Mouse (Mus musculus): Measurements from ENCODE around the gene Rad21l. TPM values are rescaled to one million over a fixed set of nuclear protein-coding genes. Genes with fewer than 3 reads are reported as not detected.

The Rad21l gene
- polyA plus RNA-seq, 1 experiment from 2014 or later = not detected

- no peak for ATAC-seq (replicated peaks; ENCODE audit: low FRiP score)
- no peak overlapping the region for H3K4me3 ChIP-seq (ENCODE audit: low read depth, low read length)
Measured at GRCm38 (mm10) chr2:151632982-151633381, 35.4 kb downstream of the Rad21l start.

GRCm38 (mm10) chr2:151632159-151632814 is 36.0 kb downstream of the Rad21l start, which contains the start of gene Snph:
TSS of gene Snph (minus strand) at chr2:151632593.
- Histone ChIP-seq H3K4me2 (ENCODE audit: low read depth, low read length, severe bottlenecking) (peak within 1 kb of the TSS; percentile 95), H3K27me3 (ENCODE audit: control insufficient read depth, insufficient read depth, low read length) (peaks cover 8% of the 10 kb centered on the region; the same call in 1 of the 2 replicates), H3K4me1 (replicated peaks; ENCODE audit: control insufficient read depth, insufficient read depth, low read length) (peaks cover 2% of the 10 kb centered on the region; the same call in 1 of the 2 replicates), H3K4me3 (ENCODE audit: low read depth, low read length) (peak within 1 kb of the TSS; percentile 62), H3K9me3 (ENCODE audit: control insufficient read depth, low read length) (no peaks in the 10 kb centered on the region), H3K9ac (ENCODE audit: low read length) (peak within 1 kb of the TSS; percentile 71), H3K27ac (ENCODE audit: low read depth, low read length) (no peak within 1 kb of the TSS), H3K36me3 (ENCODE audit: control insufficient read depth, insufficient read depth, low read length) (no peaks in the 10 kb centered on the region)
- WGBS = 0% methylated on average over 44 of the region's 47 CpGs
- DNase-seq (ENCODE audit: low spot score) (peak; percentile 82), ATAC-seq (replicated peaks; ENCODE audit: low FRiP score) (peak; percentile 87)

More at GRCm38 (mm10) chr2:151632982-151633381, 35.4 kb downstream of the Rad21l start:
- Histone ChIP-seq H3K36me3 (ENCODE audit: control insufficient read depth, insufficient read depth, low read length) (no peaks in the 10 kb centered on the region), H3K4me1 (replicated peaks; ENCODE audit: control insufficient read depth, insufficient read depth, low read length) (peaks cover 2% of the 10 kb centered on the region; the same call in 1 of the 2 replicates), H3K9ac (ENCODE audit: low read length) (no peak overlapping the region), H3K9me3 (ENCODE audit: control insufficient read depth, low read length) (no peaks in the 10 kb centered on the region), H3K27me3 (ENCODE audit: control insufficient read depth, insufficient read depth, low read length) (peaks cover 8% of the 10 kb centered on the region; the same call in 1 of the 2 replicates), H3K4me2 (ENCODE audit: low read depth, low read length, severe bottlenecking) (peak overlapping the region; percentile 95; the same call in 1 of the 2 replicates), H3K27ac (ENCODE audit: low read depth, low read length) (no peak overlapping the region)
- 36% methylated on average over 5 of the region's 5 CpGs for WGBS
- DNase-seq (ENCODE audit: low spot score) = no peak

GRCm38 (mm10) chr2:151631406-151632158 is 36.8 kb downstream of the Rad21l start:
- Histone ChIP-seq H3K4me1 (replicated peaks; ENCODE audit: control insufficient read depth, insufficient read depth, low read length) (peaks cover 2% of the 10 kb centered on the region; the same call in 1 of the 2 replicates), H3K27ac (ENCODE audit: low read depth, low read length) (no peak overlapping the region), H3K36me3 (ENCODE audit: control insufficient read depth, insufficient read depth, low read length) (no peaks in the 10 kb centered on the region), H3K4me3 (ENCODE audit: low read depth, low read length) (peak overlapping the region; percentile 62), H3K4me2 (ENCODE audit: low read depth, low read length, severe bottlenecking) (peak overlapping the region; percentile 95), H3K9ac (ENCODE audit: low read length) (peak overlapping the region; percentile 71), H3K9me3 (ENCODE audit: control insufficient read depth, low read length) (no peaks in the 10 kb centered on the region), H3K27me3 (ENCODE audit: control insufficient read depth, insufficient read depth, low read length) (peaks cover 8% of the 10 kb centered on the region; the same call in 1 of the 2 replicates)
- no peak for DNase-seq (ENCODE audit: low spot score)
- WGBS = 3% methylated on average over 19 of the region's 22 CpGs
- ATAC-seq (replicated peaks; ENCODE audit: low FRiP score) = peak; percentile 0; the same call in 1 of the 2 replicates

- 82% methylated on average over 7 of the region's 7 CpGs for WGBS
- ATAC-seq (replicated peaks; ENCODE audit: low FRiP score) = no peak
- DNase-seq (ENCODE audit: low spot score) = no peak
- H3K9ac ChIP-seq (ENCODE audit: low read length) = no peak overlapping the region
- H3K4me1 ChIP-seq (replicated peaks; ENCODE audit: control insufficient read depth, insufficient read depth, low read length) = peaks cover 2% of the 10 kb centered on the region; the same call in 1 of the 2 replicates
- H3K9me3 ChIP-seq (ENCODE audit: control insufficient read depth, low read length) = no peaks in the 10 kb centered on the region
- H3K27ac ChIP-seq (ENCODE audit: low read depth, low read length) = no peak overlapping the region
- H3K4me2 ChIP-seq (ENCODE audit: low read depth, low read length, severe bottlenecking) = no peak overlapping the region
- H3K27me3 ChIP-seq (ENCODE audit: control insufficient read depth, insufficient read depth, low read length) = peaks cover 8% of the 10 kb centered on the region; the same call in 1 of the 2 replicates
- H3K36me3 ChIP-seq (ENCODE audit: control insufficient read depth, insufficient read depth, low read length) = no peaks in the 10 kb centered on the region
- no peak overlapping the region for H3K4me3 ChIP-seq (ENCODE audit: low read depth, low read length)
Measured at GRCm38 (mm10) chr2:151629310-151629709, 39.0 kb downstream of the Rad21l start.

- Histone ChIP-seq H3K9ac (ENCODE audit: low read length) (no peak overlapping the region), H3K9me3 (ENCODE audit: control insufficient read depth, low read length) (no peaks in the 10 kb centered on the region), H3K36me3 (ENCODE audit: control insufficient read depth, insufficient read depth, low read length) (no peaks in the 10 kb centered on the region), H3K4me3 (ENCODE audit: low read depth, low read length) (no peak overlapping the region), H3K27me3 (ENCODE audit: control insufficient read depth, insufficient read depth, low read length) (peaks cover 5% of the 10 kb centered on the region; the same call in 1 of the 2 replicates), H3K4me1 (replicated peaks; ENCODE audit: control insufficient read depth, insufficient read depth, low read length) (peaks cover 2% of the 10 kb centered on the region; the same call in 1 of the 2 replicates), H3K27ac (ENCODE audit: low read depth, low read length) (no peak overlapping the region), H3K4me2 (ENCODE audit: low read depth, low read length, severe bottlenecking) (no peak overlapping the region)
- WGBS = 86% methylated on average over 3 of the region's 3 CpGs
- DNase-seq (ENCODE audit: low spot score) = no peak
- ATAC-seq (replicated peaks; ENCODE audit: low FRiP score) = no peak
Measured at GRCm38 (mm10) chr2:151628011-151628410, 40.3 kb downstream of the Rad21l start.

GRCm38 (mm10) chr2:151626296-151626695 is 42.0 kb downstream of the Rad21l start:
- H3K27ac ChIP-seq (ENCODE audit: low read depth, low read length) = no peak overlapping the region
- DNase-seq (ENCODE audit: low spot score) (no peak), ATAC-seq (replicated peaks; ENCODE audit: low FRiP score) (no peak)
- H3K4me3 ChIP-seq (ENCODE audit: low read depth, low read length) = no peak overlapping the region
- H3K9ac ChIP-seq (ENCODE audit: low read length) = no peak overlapping the region
- peaks cover 2% of the 10 kb centered on the region; the same call in 1 of the 2 replicates for H3K27me3 ChIP-seq (ENCODE audit: control insufficient read depth, insufficient read depth, low read length)
- H3K9me3 ChIP-seq (ENCODE audit: control insufficient read depth, low read length) = no peaks in the 10 kb centered on the region
- 93% methylated on average over 7 of the region's 7 CpGs for WGBS
- H3K4me2 ChIP-seq (ENCODE audit: low read depth, low read length, severe bottlenecking) = no peak overlapping the region
- H3K4me1 ChIP-seq (replicated peaks; ENCODE audit: control insufficient read depth, insufficient read depth, low read length) = no peaks in the 10 kb centered on the region
- no peaks in the 10 kb centered on the region for H3K36me3 ChIP-seq (ENCODE audit: control insufficient read depth, insufficient read depth, low read length)

GRCm38 (mm10) chr2:151623776-151624175 is 44.6 kb downstream of the Rad21l start:
- DNase-seq (ENCODE audit: low spot score) = no peak
- no peaks in the 10 kb centered on the region for H3K36me3 ChIP-seq (ENCODE audit: control insufficient read depth, insufficient read depth, low read length)
- no peak for ATAC-seq (replicated peaks; ENCODE audit: low FRiP score)
- H3K27ac ChIP-seq (ENCODE audit: low read depth, low read length) = no peak overlapping the region
- no peak overlapping the region for H3K9ac ChIP-seq (ENCODE audit: low read length)
- H3K4me1 ChIP-seq (replicated peaks; ENCODE audit: control insufficient read depth, insufficient read depth, low read length) = no peaks in the 10 kb centered on the region
- no peak overlapping the region for H3K4me3 ChIP-seq (ENCODE audit: low read depth, low read length)
- no peaks in the 10 kb centered on the region; the same call in 1 of the 2 replicates for H3K27me3 ChIP-seq (ENCODE audit: control insufficient read depth, insufficient read depth, low read length)
- H3K9me3 ChIP-seq (ENCODE audit: control insufficient read depth, low read length) = no peaks in the 10 kb centered on the region
- WGBS = 73% methylated on average over 3 of the region's 3 CpGs
- no peak overlapping the region for H3K4me2 ChIP-seq (ENCODE audit: low read depth, low read length, severe bottlenecking)

GRCm38 (mm10) chr2:151616551-151617329 is 51.6 kb downstream of the Rad21l start:
- Histone ChIP-seq H3K4me2 (ENCODE audit: low read depth, low read length, severe bottlenecking) (no peak overlapping the region), H3K27me3 (ENCODE audit: control insufficient read depth, insufficient read depth, low read length) (no peaks in the 10 kb centered on the region), H3K27ac (ENCODE audit: low read depth, low read length) (no peak overlapping the region), H3K4me1 (replicated peaks; ENCODE audit: control insufficient read depth, insufficient read depth, low read length) (no peaks in the 10 kb centered on the region), H3K9me3 (ENCODE audit: control insufficient read depth, low read length) (no peaks in the 10 kb centered on the region), H3K36me3 (ENCODE audit: control insufficient read depth, insufficient read depth, low read length) (no peaks in the 10 kb centered on the region), H3K9ac (ENCODE audit: low read length) (no peak overlapping the region), H3K4me3 (ENCODE audit: low read depth, low read length) (no peak overlapping the region)
- DNase-seq (ENCODE audit: low spot score) (no peak), ATAC-seq (replicated peaks; ENCODE audit: low FRiP score) (no peak)
- WGBS = 76% methylated on average over 6 of the region's 6 CpGs
